Mouse (Mus musculus) kidney, adult 9 months (tissue): ENCODE data around the gene Ankrd65.
A peak's percentile ranks its signal among the peaks of the same experiment; 100 is the strongest.
"Not testable (repeated sequence)": the region's sequence is repeated elsewhere in the genome, so short reads cannot be mapped to it uniquely, and the experiment has no call there.

Experiments
- DNase-seq: peaks from one replicate; pipeline ENCODE4 v3.0.0; 2022

Gene Ankrd65

GRCm38 (mm10) chr4:155775855-155776254 lies 14.4 kb upstream of the Ankrd65 start:
- DNase-seq = peak; percentile 54

GRCm38 (mm10) chr4:155776704-155777335 lies 13.4 kb upstream of the Ankrd65 start:
- peak; percentile 30 for DNase-seq

- DNase-seq = no peak
Observed at GRCm38 (mm10) chr4:155777816-155778215, 12.4 kb upstream of the Ankrd65 start.

GRCm38 (mm10) chr4:155779498-155779897 lies 10.7 kb upstream of the Ankrd65 start:
- DNase-seq = no peak

- DNase-seq = peak; percentile 75
Observed at GRCm38 (mm10) chr4:155780895-155781294, 9.3 kb upstream of the Ankrd65 start.

- DNase-seq = peak; percentile 79
Observed at GRCm38 (mm10) chr4:155783486-155784080, 6.7 kb upstream of the Ankrd65 start.

GRCm38 (mm10) chr4:155784081-155784701 lies 6.0 kb upstream of the Ankrd65 start:
- DNase-seq = peak; percentile 91

GRCm38 (mm10) chr4:155785246-155785645 lies 5.0 kb upstream of the Ankrd65 start:
- no peak for DNase-seq

GRCm38 (mm10) chr4:155785819-155786218 lies 4.4 kb upstream of the Ankrd65 start, which contains the start of gene Tmem88b:
Gene Tmem88b, minus strand, starts transcription at chr4:155785874.
- DNase-seq = no peak

- no peak for DNase-seq
Observed at GRCm38 (mm10) chr4:155788300-155788699, 1.9 kb upstream of the Ankrd65 start.

GRCm38 (mm10) chr4:155788833-155789232 lies 1.4 kb upstream of the Ankrd65 start:
- not testable (repeated sequence) for DNase-seq

- peak; percentile 88 for DNase-seq
Observed at GRCm38 (mm10) chr4:155790650-155791161, 467 bp downstream of the Ankrd65 start.

- no peak for DNase-seq
Observed at GRCm38 (mm10) chr4:155791240-155791933, 1.1 kb downstream of the Ankrd65 start.

GRCm38 (mm10) chr4:155793730-155794129 lies 3.5 kb downstream of the Ankrd65 start:
- no peak for DNase-seq

GRCm38 (mm10) chr4:155802075-155802474 lies 11.8 kb downstream of the Ankrd65 start:
- DNase-seq = no peak

GRCm38 (mm10) chr4:155802741-155803339 lies 12.6 kb downstream of the Ankrd65 start, which contains the start of gene Mrpl20:
Gene Mrpl20, plus strand, starts transcription at chr4:155802878.
- no peak for DNase-seq

GRCm38 (mm10) chr4:155803340-155804041 lies 13.3 kb downstream of the Ankrd65 start:
- peak; percentile 95 for DNase-seq

GRCm38 (mm10) chr4:155807841-155808240 lies 17.6 kb downstream of the Ankrd65 start:
- peak; percentile 54 for DNase-seq

GRCm38 (mm10) chr4:155811929-155812664 lies 21.9 kb downstream of the Ankrd65 start, which contains the start of gene Ccnl2:
Gene Ccnl2, plus strand, starts transcription at chr4:155812489.
- DNase-seq = peak; percentile 95

GRCm38 (mm10) chr4:155812665-155813181 lies 22.5 kb downstream of the Ankrd65 start:
- no peak for DNase-seq

- peak; percentile 40 for DNase-seq
Observed at GRCm38 (mm10) chr4:155817533-155817932, 27.3 kb downstream of the Ankrd65 start.
